Mouse (Mus musculus): Measurements from ENCODE around the gene Cdsn. TPM values are rescaled to one million over a fixed set of nuclear protein-coding genes. Genes with fewer than 3 reads are reported as not detected.

Gene Cdsn
- total RNA-seq, 2 experiments from 2014 or later, result not detected

Other genes with a start within 250 kb of the Cdsn start
- gene H2-Q1, start 231.7 kb upstream of the Cdsn start, total RNA-seq (2015), result not detected in 2 replicates
- not detected in 2 replicates for gene H2-Q1, start 231.7 kb upstream of the Cdsn start, total RNA-seq (2017)
- not detected in 2 replicates for gene H2-Q2, start 209.9 kb upstream of the Cdsn start, total RNA-seq (2015)
- gene H2-Q2, start 209.9 kb upstream of the Cdsn start, total RNA-seq (2017), result not detected in 2 replicates
- gene H2-Q4, start 172.5 kb upstream of the Cdsn start, total RNA-seq (2015), result 10.3 and 12.4 TPM in 2 replicates
- 22.4 and 23.3 TPM in 2 replicates for gene H2-Q4, start 172.5 kb upstream of the Cdsn start, total RNA-seq (2017)
- gene H2-Q6, start 127.3 kb upstream of the Cdsn start, total RNA-seq (2015), result 10.2 and 12.1 TPM in 2 replicates
- 12.8 and 13.5 TPM in 2 replicates for gene H2-Q6, start 127.3 kb upstream of the Cdsn start, total RNA-seq (2017)
- gene H2-Q7, start 113.0 kb upstream of the Cdsn start, total RNA-seq (2015), result 20.3 and 23.0 TPM in 2 replicates
- 13.7 and 24.7 TPM in 2 replicates for gene H2-Q7, start 113.0 kb upstream of the Cdsn start, total RNA-seq (2017)
- 8.3 and 11.8 TPM in 2 replicates for gene H2-Q10, start 82.0 kb upstream of the Cdsn start, total RNA-seq (2015)
- 7.9 and 11.1 TPM in 2 replicates for gene H2-Q10, start 82.0 kb upstream of the Cdsn start, total RNA-seq (2017)
- gene Pou5f1, start 46.1 kb upstream of the Cdsn start, total RNA-seq (2015), result 0.29 TPM in 1 of 2 replicates, not detected in the other
- not detected in 2 replicates for gene Pou5f1, start 46.1 kb upstream of the Cdsn start, total RNA-seq (2017)
- 64.7 and 72.2 TPM in 2 replicates for gene Tcf19, start 35.3 kb upstream of the Cdsn start, total RNA-seq (2015)
- gene Tcf19, start 35.3 kb upstream of the Cdsn start, total RNA-seq (2017), result 26.2 and 29.6 TPM in 2 replicates
- 3.3 and 4.0 TPM in 2 replicates for gene Cchcr1, start 35.0 kb upstream of the Cdsn start, total RNA-seq (2015)
- gene Cchcr1, start 35.0 kb upstream of the Cdsn start, total RNA-seq (2017), result 4.0 and 5.7 TPM in 2 replicates
- gene Psors1c2, start 18.9 kb upstream of the Cdsn start, total RNA-seq (2015), result not detected in 2 replicates
- gene Psors1c2, start 18.9 kb upstream of the Cdsn start, total RNA-seq (2017), result not detected in 2 replicates
- gene 2300002M23Rik, start 15.3 kb downstream of the Cdsn start, total RNA-seq (2015), result not detected in 2 replicates
- gene 2300002M23Rik, start 15.3 kb downstream of the Cdsn start, total RNA-seq (2017), result not detected in 2 replicates
- gene Sfta2, start 49.4 kb downstream of the Cdsn start, total RNA-seq (2015), result not detected in 2 replicates
- gene Sfta2, start 49.4 kb downstream of the Cdsn start, total RNA-seq (2017), result not detected in 2 replicates
- not detected in 2 replicates for gene Gm9573, start 74.5 kb downstream of the Cdsn start, total RNA-seq (2015)
- gene Gm9573, start 74.5 kb downstream of the Cdsn start, total RNA-seq (2017), result not detected in 2 replicates
- gene Mucl3, start 91.6 kb downstream of the Cdsn start, total RNA-seq (2015), result not detected in 2 replicates
- not detected in 2 replicates for gene Mucl3, start 91.6 kb downstream of the Cdsn start, total RNA-seq (2017)
- 2.1 and 5.3 TPM in 2 replicates for gene Vars2, start 115.5 kb downstream of the Cdsn start, total RNA-seq (2015)
- 3.3 and 16.9 TPM in 2 replicates for gene Vars2, start 115.5 kb downstream of the Cdsn start, total RNA-seq (2017)
- 13.4 and 15.1 TPM in 2 replicates for gene Gtf2h4, start 121.6 kb downstream of the Cdsn start, total RNA-seq (2015)
- 10.6 and 14.9 TPM in 2 replicates for gene Gtf2h4, start 121.6 kb downstream of the Cdsn start, total RNA-seq (2017)
- 0.91 and 1.0 TPM in 2 replicates for gene Ddr1, start 152.5 kb downstream of the Cdsn start, total RNA-seq (2015)
- gene Ddr1, start 152.5 kb downstream of the Cdsn start, total RNA-seq (2017), result 0.49 and 1.0 TPM in 2 replicates

Data from megakaryocyte, adult 5-6 weeks (primary cell).